Mouse (Mus musculus) heart, adult 18-20 months (tissue): ENCODE measurements at regions not wholly inside any gene's neighbourhood (a gene's known extent, or its start where the extent isn't known, plus 50 kb on each side); places are given as distances from the start of the nearest gene placed in this dataset.

ENCODE experiments used
- DNase-seq, 2 experiments: peaks; one replicate each; pipeline ENCODE4 v3.0.0; 2021 to 2022; ENCODE audit warnings: mixed read lengths in 1 of 2

DNA sequence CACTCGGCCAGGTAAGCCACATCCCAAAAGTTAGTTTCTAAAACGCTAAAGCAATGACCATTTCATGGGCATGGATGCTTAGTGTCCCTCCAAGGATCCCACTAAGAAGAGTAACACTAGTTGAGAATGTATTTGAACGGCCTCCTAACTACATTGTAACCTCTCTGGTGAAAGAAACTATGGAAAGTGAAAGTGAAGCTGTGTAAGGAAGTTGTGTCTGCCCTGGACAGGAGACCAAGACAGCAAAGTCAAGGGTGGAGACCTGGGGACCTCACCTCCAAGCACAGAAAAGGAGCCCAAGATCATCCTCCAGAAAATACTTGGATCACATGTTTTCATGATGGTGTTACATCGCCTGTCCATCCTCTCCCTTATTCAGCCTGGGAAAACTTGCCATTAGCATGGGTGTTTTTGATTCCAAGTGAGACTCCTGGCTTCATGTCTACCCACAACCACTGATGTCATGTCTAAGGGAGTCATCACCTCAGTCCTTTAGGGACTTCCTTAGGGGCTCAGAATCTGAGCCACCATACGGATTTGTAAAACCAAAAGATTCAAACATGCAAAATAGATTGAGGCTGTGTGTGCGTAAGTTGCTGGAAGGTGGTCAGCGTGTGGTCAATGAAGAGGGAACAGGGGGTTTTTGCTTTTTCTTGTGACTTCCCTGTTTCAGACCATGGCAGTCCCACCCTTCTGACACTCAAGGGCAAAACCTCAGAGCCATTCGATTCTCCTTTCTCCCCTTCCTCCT is 62.4 kb upstream of the 1700016C15Rik start:
- no peak for DNase-seq

DNA sequence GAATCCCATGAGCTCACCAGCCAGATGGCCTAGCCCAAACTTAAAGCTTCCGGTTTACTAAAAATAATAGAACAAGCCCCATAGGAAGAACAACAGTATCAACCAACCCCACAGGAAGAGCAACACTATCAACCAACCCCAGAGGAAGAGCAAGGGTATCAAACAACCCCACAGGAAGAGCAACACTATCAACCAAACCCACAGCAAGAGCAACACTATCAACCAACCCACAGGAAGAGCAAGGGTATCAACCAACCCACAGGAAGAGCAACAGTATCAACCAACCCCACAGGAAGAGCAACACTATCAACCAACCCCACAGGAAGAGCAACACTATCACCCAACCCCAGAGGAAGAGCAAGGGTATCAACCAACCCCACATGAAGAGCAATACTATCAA is 59.0 kb upstream of the 1700016C15Rik start:
- DNase-seq: no peak

DNA sequence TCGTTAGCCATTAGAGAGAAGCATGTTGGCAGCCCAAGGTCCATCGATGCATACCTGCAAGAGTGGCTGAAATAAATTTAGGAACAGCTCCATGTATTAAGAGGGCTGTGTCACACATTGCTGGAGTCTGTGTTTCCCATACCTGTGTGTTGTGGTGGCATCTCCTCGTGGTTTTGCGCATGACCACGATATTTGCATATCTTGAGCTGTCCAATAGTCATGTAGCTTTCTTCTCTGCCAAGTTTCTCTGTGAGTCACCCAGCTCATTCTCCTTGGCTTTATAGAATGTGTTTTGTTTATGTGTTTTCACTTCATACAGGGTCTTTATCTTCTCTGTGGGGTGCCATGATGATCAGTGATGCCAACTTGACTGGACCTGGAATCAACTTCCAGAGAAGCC is 53.0 kb upstream of the 1700016C15Rik start:
- DNase-seq: no peak

DNA sequence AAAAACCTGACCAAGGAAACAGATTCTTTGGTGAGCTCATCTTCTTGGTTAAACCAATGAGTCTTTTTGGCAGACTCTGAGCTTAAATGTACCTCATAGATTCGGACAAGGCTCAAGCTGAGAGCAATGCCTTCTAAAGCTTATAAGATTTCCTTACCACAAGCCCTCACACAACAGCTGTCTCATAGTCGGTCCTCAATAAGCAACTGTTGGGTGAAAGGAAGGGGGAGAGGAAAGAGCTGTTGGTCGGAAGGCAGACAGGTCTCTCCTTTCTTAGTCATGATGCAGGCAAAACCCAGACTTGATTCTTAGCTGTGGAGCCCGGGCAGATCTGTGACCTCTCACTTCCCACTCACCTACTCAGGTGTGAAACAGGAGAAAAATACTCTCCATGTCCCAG is 50.8 kb upstream of the 1700016C15Rik start:
- DNase-seq: no peak
